Comparison of ENCODE assay signal across 8 mouse cellular contexts in genomic region chr9:5345291-5345898, GRCm38 (mm10). TPM values are rescaled to one million over a fixed set of nuclear protein-coding genes. Genes with fewer than 3 reads are reported as not detected.
DNase-seq lines count a peak whose midpoint lies in the region; ATAC-seq and TF ChIP-seq lines count a peak whose summit lies in the region.

TSS of gene Casp12 (plus strand) at chr9:5345430.

- H3K27me3 ChIP-seq in C2C12 (ENCODE audit: control insufficient read depth, insufficient read depth, insufficient read length), result no peaks in the 10 kb centered on the region
- no peaks in the 10 kb centered on the region for H3K27me3 ChIP-seq in lung, postnatal 0 days (replicated peaks; ENCODE audit: insufficient read depth, low read length)
- H3K27me3 ChIP-seq in hindbrain, postnatal 0 days (ENCODE audit: insufficient read depth, low read length), result no peaks in the 10 kb centered on the region
- no peaks in the 10 kb centered on the region for H3K27me3 ChIP-seq in thymus, adult 2 months (ENCODE audit: control insufficient read depth, insufficient read depth, low read length)

- peak within 1 kb of the TSS; percentile 17 for H3K4me2 ChIP-seq in lung, postnatal 0 days (replicated peaks; ENCODE audit: low read depth, low read length)
- H3K4me2 ChIP-seq in hindbrain, postnatal 0 days (ENCODE audit: low read depth, low read length), result no peak within 1 kb of the TSS

- no peaks in the 10 kb centered on the region for H3K79me3 ChIP-seq in C2C12 (ENCODE audit: low read depth)

- H3K27ac ChIP-seq in lung, postnatal 0 days (ENCODE audit: low read length), result no peak within 1 kb of the TSS
- no peak within 1 kb of the TSS for H3K27ac ChIP-seq in hindbrain, postnatal 0 days
- no peak within 1 kb of the TSS for H3K27ac ChIP-seq in thymus, adult 2 months (ENCODE audit: control insufficient read depth, insufficient read depth, low read length)

- ATAC-seq in lung, postnatal 0 days, result 0 out of 2 replicates have a peak, but pooled peaks have one; percentile 46
- no peak for ATAC-seq in hindbrain, postnatal 0 days

- intact Hi-C loops in heart, postnatal 25 days (cut with DNase I), result no loop called here

- H3ac ChIP-seq in C2C12 (ENCODE audit: control insufficient read depth, insufficient read length, low read depth), result peak within 1 kb of the TSS; percentile 49

- H3K36me3 ChIP-seq in C2C12 (ENCODE audit: control insufficient read depth, insufficient read depth), result no peaks in the 10 kb centered on the region
- no peaks in the 10 kb centered on the region for H3K36me3 ChIP-seq in lung, postnatal 0 days (ENCODE audit: insufficient read depth, low read length)
- H3K36me3 ChIP-seq in hindbrain, postnatal 0 days (ENCODE audit: insufficient read depth, low read length), result no peaks in the 10 kb centered on the region
- H3K36me3 ChIP-seq in thymus, adult 2 months (ENCODE audit: control insufficient read depth, insufficient read depth, low read length), result no peaks in the 10 kb centered on the region

- TF ChIP-seq POLR2A in thymus, adult 2 months (IDR thresholded peaks at IDR 0.05; ENCODE audit: control insufficient read depth, extremely low read depth, insufficient read depth, low read length, poor library complexity), result no peak

- no peak for TF ChIP-seq CTCF in C2C12 (IDR thresholded peaks at IDR 0.05; ENCODE audit: control insufficient read depth, insufficient read depth, insufficient read length)
- TF ChIP-seq CTCF in lung, postnatal 0 days (IDR thresholded peaks at IDR 0.05), result no peak
- no peak for TF ChIP-seq CTCF in hindbrain, postnatal 0 days (IDR thresholded peaks at IDR 0.05; ENCODE audit: low read depth)
- no peak for TF ChIP-seq CTCF in thymus, adult 2 months (IDR thresholded peaks at IDR 0.05; ENCODE audit: borderline replicate concordance, control insufficient read depth, extremely low read depth, insufficient read depth, low read length, poor library complexity)

- peak within 1 kb of the TSS; percentile 28 for H3K4me3 ChIP-seq in C2C12 (ENCODE audit: insufficient read depth, poor library complexity, severe bottlenecking)
- no peak within 1 kb of the TSS for H3K4me3 ChIP-seq in lung, postnatal 0 days (ENCODE audit: low read depth, low read length)
- H3K4me3 ChIP-seq in hindbrain, postnatal 0 days (ENCODE audit: low read length), result no peak within 1 kb of the TSS
- H3K4me3 ChIP-seq in thymus, adult 2 months (ENCODE audit: control insufficient read depth, insufficient read depth, low read length), result no peak within 1 kb of the TSS

- DNase-seq in adrenal gland, postnatal 25 days, result peak; percentile 11
- DNase-seq in heart, postnatal 25 days (ENCODE audit: low spot score), result peak; percentile 11
- DNase-seq in lung, postnatal 0 days (ENCODE audit: low spot score), result peak; percentile 60
- DNase-seq in hindbrain, postnatal 0 days (ENCODE audit: low spot score), result no peak
- DNase-seq in layer of hippocampus, adult 9-10 months (ENCODE audit: low spot score), result no peak
- DNase-seq in thymus, adult 2 months, result no peak
- DNase-seq in thymus, postnatal 36 days, result no peak

- H3K9ac ChIP-seq in lung, postnatal 0 days (replicated peaks; ENCODE audit: low read depth), result no peak within 1 kb of the TSS
- no peak within 1 kb of the TSS for H3K9ac ChIP-seq in hindbrain, postnatal 0 days (replicated peaks; ENCODE audit: low read length)

- no peaks in the 10 kb centered on the region for H3K4me1 ChIP-seq in lung, postnatal 0 days (ENCODE audit: insufficient read depth, low read depth, low read length)
- no peaks in the 10 kb centered on the region for H3K4me1 ChIP-seq in hindbrain, postnatal 0 days (ENCODE audit: insufficient read depth, low read length)
- H3K4me1 ChIP-seq in thymus, adult 2 months (replicated peaks; ENCODE audit: control insufficient read depth, insufficient read depth, low read length), result no peaks in the 10 kb centered on the region

- H3K9me3 ChIP-seq in lung, postnatal 0 days (ENCODE audit: low read length), result no peaks in the 10 kb centered on the region
- H3K9me3 ChIP-seq in hindbrain, postnatal 0 days (ENCODE audit: low read length), result no peaks in the 10 kb centered on the region

- H3K79me2 ChIP-seq in C2C12 (ENCODE audit: control insufficient read depth, insufficient read depth), result no peaks in the 10 kb centered on the region

- WGBS in lung, postnatal 0 days, result 42% methylated on average over 4 of the region's 4 CpGs
- 72% methylated on average over 4 of the region's 4 CpGs for WGBS in hindbrain, postnatal 0 days
- 59% methylated on average over 4 of the region's 4 CpGs for WGBS in thymus, adult 2 months

- no peak for TF ChIP-seq EP300 in lung, postnatal 0 days (IDR thresholded peaks at IDR 0.05)

TF ChIP-seq in C2C12, 6 proteins besides CTCF, POLR2A, EP300 and RAD21:
- TF ChIP-seq MYOG (IDR thresholded peaks at IDR 0.05; ENCODE audit: control insufficient read depth, extremely low read depth, insufficient read length) (no peak), USF1 (IDR thresholded peaks at IDR 0.05; ENCODE audit: low read depth) (no peak), CEBPB (IDR thresholded peaks at IDR 0.05; ENCODE audit: low read depth) (no peak), FOSL1 (IDR thresholded peaks at IDR 0.05; ENCODE audit: insufficient read depth, low read length, poor library complexity, severe bottlenecking) (no peak), MAX (IDR thresholded peaks at IDR 0.05) (no peak), MYOD1 (IDR thresholded peaks at IDR 0.05; ENCODE audit: control insufficient read depth, insufficient read length, low read depth) (no peak)

RNA-seq across cellular contexts. Expression of gene Casp12, which starts in this region (rescaled TPM):
- polyA plus RNA-seq in C2C12 (2012; fragmentation: generic; extraction: Trizol), result 3.0 TPM
- total RNA-seq in adrenal gland, postnatal 25 days (2021), result 31.7 and 40.9 TPM in 2 replicates
- total RNA-seq in heart, postnatal 25 days (2021), result 1 to 10 TPM; 4.2 to 5.3 TPM
- 2.9 and 3.6 TPM in 2 replicates for polyA plus RNA-seq in lung, postnatal 0 days (2015; fragmentation: Nextera tagmentation; extraction: Ambion mirVana)
- total RNA-seq in hindbrain, postnatal 0 days (2014; rRNA removed), result 0.54 and 1.3 TPM in 2 replicates
- polyA plus RNA-seq in hindbrain, postnatal 0 days (2015; fragmentation: Nextera tagmentation; extraction: Ambion mirVana), result 1.3 and 1.4 TPM in 2 replicates
- 0.97 and 1.2 TPM in 2 replicates for polyA plus RNA-seq in thymus, adult 2 months (2012; rRNA removed)

Comparison
In these comparisons a context has a peak if more than half of its experiments do, and no peak if none do; other contexts are left out.
1. DNase-seq: peak in adrenal gland, postnatal 25 days (single experiment), heart, postnatal 25 days (single experiment) and lung, postnatal 0 days (single experiment); none in hindbrain, postnatal 0 days (single experiment), layer of hippocampus, adult 9-10 months (single experiment), thymus, adult 2 months (single experiment) and thymus, postnatal 36 days (0 of 2).